Mouse (Mus musculus): Measurements from ENCODE around the gene Cys1.

- TF ChIP-seq TCF12 (IDR thresholded peaks at IDR 0.05; ENCODE audit: insufficient read depth, poor library complexity, severe bottlenecking) = no peak
- TF ChIP-seq POLR2A (IDR thresholded peaks at IDR 0.05; ENCODE audit: insufficient read length, low read depth) = no peak
- TF ChIP-seq REST (IDR thresholded peaks at IDR 0.05; ENCODE audit: insufficient read depth, insufficient read length) = no peak
- TF ChIP-seq POLR2AphosphoS2 (IDR thresholded peaks at IDR 0.05; ENCODE audit: insufficient read length, low read depth) = no peak
- no peak for TF ChIP-seq MYOG (IDR thresholded peaks at IDR 0.05; ENCODE audit: control insufficient read depth in 1 of 3, insufficient read depth in 1 of 3, insufficient read length in 2 of 3, low read depth in 2 of 3)
These were observed 22.6 kb downstream of the Cys1 start for GRCm38 (mm10) chr12:24658998-24659397.
